Mouse (Mus musculus): Measurements from ENCODE around the gene Tmem255b.

Tmem255b gene

DNA sequence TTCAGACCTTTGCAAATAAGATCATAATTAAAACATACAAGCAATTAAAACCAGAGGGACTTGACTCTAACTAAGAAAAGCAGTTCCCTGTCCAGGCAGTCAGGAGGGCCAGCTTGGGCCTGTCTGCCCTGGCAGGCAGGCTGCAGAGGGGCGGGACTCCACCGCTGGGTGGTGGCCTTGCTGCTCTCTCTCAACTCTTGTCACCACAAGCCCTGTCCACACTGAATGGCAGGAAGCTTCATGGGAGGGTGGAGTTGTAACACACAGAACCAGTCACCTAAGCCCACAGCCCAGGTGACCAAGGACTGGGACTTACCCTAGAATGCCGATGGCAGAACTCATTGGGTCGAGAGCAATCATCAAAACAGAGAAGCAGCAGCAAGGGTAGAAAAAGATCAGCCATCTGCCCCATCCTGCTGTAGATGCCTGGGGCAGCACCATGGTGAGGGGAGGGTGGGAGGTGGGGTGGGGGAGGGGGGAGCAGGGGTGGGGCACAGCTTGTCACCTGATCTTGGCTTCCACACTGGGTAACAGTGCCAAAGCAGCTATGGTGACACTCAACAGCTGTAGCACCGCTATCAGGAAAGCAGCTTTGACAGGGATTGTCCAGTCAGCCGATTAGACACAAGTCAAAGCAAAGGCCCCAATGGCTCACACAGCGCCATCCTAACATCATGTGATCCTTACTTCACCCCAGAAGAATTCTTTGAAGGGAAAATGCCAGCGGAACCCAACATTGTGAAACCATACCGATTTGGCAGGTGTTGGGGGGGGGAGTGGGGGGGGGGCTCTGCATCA, 57.4 kb downstream of the Tmem255b start:
- DNase-seq, result no peak

DNA sequence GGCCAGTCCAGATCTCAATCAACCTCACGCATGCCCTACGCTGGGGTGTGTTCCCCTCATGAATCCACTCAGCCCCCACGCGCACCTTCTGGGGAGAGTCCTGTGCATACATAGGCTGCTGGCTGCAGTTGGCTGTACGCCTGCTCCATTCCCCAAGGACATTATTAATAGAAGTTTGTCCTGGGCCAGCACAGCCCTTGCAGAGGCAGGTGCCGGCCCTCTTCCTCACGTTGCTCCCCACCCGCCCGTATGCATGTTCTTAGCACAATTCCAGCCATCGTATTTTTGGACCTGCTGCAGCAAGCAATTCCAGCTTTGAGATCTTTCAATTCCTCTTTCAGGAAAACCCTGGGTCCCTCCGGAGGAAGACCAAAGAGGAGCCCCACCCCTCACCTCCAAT, 58.0 kb downstream of the Tmem255b start:
- no peak for DNase-seq

GRCm38 (mm10) chr8:13493858-13494631, 59.1 kb downstream of the Tmem255b start, which contains the start of gene Gas6:
TSS of gene Gas6 (minus strand) at chr8:13494490.
- peak; percentile 18 for DNase-seq

DNA sequence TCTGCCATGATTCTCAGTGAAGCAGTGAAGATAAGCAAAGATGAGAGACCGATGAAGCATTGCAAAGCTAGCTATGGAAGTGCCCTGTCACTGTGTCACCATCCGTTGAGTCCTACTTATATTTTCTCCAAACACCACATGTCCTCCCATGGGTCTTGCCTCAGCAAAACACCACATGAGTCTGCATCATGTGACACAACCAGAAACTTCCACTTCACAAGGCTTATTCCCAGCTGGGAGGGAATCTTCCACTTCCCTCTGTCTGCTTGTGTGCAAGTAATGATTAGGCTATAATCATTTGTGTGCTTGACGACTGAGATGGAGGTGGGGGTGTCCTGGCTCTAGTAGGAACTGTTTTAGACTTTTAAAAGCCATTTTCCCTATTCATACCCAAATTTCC, 66.2 kb downstream of the Tmem255b start:
- DNase-seq, result no peak

- no peak for DNase-seq
Measured at GRCm38 (mm10) chr8:13503936-13504606, 69.1 kb downstream of the Tmem255b start.

GRCm38 (mm10) chr8:13504894-13505674, 70.1 kb downstream of the Tmem255b start:
- DNase-seq, result no peak

DNA sequence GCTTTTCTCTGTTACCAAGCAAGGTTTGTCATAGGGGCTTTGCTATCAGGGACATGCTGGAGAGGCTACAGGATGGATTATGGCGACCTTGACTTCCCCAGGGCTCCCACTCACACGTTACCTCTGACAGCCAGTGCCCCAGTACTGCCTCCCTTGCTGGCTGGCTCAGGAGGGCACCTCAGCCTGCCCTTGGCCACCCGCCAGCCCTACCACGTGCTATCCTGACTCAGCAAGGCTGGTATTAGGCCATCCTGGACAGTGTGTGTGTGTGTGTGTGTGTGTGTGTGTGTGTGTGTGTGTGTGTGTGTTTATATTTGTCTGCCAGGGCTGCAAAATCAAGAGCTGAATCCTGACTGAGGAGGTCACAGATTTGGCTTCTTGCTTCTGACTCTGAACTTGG, 71.9 kb downstream of the Tmem255b start:
- DNase-seq, result no peak

GRCm38 (mm10) chr8:13507284-13507937, 72.4 kb downstream of the Tmem255b start:
- DNase-seq, result no peak

GRCm38 (mm10) chr8:13512016-13512415, 77.0 kb downstream of the Tmem255b start:
- DNase-seq, result no peak

- no peak for DNase-seq
Measured at GRCm38 (mm10) chr8:13512677-13513076, 77.7 kb downstream of the Tmem255b start.

GRCm38 (mm10) chr8:13513556-13514370, 78.8 kb downstream of the Tmem255b start:
- no peak for DNase-seq

- DNase-seq, result no peak
Measured at GRCm38 (mm10) chr8:13516011-13516442, 81.0 kb downstream of the Tmem255b start.

DNA sequence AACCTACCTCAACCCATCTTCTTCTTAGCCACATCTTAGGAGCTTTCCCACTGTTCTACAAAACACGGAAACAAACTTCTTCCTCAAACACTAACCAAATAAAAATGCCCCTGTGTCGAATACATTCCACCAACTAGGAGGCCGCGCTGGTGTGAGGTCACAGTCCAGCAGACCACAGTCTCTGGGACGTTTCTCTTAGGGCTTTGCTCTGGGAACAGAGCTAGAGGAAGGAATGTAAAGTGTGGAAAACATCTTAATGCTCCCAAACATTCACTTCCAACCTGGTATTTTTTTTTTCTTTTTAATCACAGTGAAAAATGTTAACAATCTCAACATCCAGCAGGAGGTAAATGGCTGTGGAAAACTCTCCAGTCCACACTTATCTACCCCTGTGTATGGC, 81.7 kb downstream of the Tmem255b start:
- DNase-seq, result no peak

GRCm38 (mm10) chr8:13517284-13517781, 82.3 kb downstream of the Tmem255b start:
- no peak for DNase-seq

All from thymus, postnatal 14 days (tissue).